Mouse (Mus musculus): ENCODE data around the gene Polg.
A peak's percentile ranks its signal among the peaks of the same experiment; 100 is the strongest.

Polg gene

DNA sequence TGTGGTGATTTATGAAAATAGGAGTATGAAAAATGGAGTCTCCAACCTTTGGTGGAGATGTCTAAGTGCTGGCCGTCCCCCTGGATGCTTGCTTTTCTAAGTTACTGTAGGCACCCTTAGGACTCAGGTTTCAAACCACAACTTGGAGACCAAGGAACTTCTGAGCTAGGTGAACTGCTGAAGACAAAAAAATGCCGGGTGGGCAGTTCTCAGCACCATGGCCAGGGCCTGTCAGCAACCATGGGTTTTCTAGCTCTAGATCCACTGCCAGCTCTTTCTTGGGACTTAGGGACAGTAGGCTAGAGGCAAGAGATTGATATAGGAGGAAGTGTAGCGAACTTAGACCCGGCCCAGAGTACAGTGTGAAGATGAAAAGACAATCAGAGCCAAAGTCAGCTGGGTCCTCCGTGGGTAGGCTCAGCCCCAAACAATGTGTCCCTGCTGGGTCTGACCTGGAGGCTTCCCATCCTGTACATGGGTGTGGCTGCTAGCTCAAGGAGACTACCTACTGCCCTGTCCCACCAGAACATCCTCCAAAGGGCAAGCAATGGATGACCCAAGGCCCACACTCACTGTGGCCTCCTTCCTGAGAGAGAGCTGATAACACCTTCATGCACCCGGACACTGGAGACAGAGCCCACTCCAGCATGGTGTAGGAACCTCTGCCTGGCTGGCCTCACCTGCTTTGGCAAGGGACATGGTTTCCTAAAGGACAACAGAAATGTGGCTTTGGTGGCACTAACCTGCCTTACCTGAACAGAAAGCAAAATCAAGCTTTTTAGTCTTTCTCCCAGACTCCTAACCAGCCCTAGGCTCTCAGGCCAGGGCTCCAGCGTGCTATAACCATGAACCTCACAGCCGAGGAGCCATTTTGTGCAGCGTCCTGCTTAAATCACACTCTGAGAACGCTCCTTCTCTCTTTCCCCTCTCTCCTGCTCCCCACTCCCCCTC lies 36.3 kb upstream of the Polg start:
- DNase-seq (ENCODE audit: low spot score) = no peak

DNA sequence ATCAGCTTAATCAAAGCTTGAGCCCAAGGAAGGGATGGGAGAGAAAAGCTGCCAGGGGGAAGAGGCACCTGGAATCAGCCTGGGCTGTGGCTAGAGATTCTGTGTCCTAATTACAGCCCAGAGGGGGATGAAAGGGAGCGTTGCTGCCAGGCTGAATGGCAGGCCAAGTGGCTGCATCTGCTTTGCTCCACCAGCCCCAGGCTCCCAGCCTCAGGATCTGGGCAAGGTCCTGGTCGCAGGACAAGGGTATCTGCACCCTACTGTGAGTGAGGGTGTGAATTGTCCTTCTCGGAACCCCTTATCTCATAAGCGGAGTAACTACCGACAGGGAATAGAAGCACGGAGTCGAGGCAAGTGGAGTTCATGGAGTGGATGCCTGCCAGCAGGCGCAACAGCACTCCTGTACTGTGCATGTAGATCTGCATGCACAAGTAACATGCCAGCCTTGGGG lies 35.4 kb upstream of the Polg start:
- DNase-seq (ENCODE audit: low spot score) = no peak

DNA sequence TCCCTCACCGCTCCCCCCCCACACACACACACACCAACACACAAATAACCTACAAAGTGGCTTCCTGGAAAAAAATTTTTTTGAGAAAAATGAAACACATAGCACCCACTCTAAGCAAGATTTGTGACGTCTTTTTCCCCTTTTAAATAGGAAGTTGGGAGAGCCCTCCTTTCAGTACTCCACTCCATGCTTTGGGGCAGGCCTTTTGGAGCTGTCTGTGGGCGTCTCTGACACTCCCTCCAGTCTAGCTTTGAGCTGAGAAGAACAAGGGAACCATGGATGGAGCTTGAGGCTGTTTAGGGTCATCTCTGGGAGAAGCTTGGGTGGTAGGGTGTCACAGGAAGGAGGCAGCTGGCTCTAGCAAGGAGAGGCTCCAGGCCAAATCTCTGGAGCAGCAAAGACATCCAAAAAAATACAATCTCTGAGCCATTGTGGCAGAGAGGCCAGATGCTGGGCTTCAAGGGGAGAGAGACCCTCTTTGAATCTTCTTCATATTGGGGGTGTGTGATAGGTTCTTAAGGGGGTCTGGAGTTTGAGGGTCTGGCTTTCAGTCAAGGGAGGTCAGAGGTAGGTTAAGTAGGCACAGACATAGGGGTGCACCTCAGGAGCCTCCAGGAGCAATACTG lies 34.6 kb upstream of the Polg start:
- DNase-seq (ENCODE audit: low spot score) = no peak

DNA sequence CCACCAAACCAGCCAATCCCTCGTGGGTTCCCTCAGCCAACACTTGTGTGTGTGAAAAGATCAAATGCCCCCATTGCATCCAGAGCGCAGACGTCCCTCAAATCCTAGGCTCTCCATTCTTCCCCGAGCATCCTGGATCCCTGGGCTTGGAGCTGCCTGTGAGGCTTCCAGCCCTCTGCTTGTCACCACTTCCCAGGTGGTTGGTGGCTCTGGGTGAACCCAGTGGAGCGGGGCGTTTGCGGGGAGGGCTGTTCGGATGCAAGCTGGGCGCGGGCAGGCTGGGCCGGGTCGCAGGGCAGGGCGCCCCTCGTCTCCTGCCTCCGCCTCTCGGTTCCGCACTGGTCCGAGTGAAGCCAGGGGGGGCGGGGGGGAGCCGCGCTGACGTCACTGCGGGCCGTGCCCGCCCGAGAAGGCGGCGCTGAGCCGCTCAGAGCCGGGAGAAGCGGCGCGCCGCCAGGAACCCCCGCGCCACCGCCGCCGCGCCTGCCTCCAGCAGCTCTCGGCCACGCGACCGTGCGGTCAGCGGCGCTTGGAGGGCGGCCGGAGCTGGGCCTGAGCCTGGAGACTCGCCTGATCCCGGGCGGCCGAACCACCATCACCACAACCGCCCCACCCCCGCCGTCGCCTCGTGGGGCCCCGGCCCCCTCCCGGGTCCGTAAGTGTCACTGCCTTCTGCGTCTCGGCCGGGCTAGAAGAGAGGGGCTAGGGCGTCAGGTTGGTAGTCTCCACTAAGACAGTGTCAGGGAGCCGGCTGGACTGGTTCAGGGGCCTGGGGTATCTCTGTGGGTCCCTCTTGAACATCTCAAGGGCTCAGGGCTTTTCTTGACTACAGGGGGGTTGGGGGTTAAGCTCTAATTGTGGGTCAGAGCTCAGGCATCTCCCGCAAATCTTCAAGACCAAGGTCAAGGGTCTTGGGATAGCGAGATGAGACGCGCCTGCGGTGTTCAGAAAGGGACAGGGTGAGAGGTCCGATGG lies 33.7 kb upstream of the Polg start:
- DNase-seq (ENCODE audit: low spot score) = no peak

DNA sequence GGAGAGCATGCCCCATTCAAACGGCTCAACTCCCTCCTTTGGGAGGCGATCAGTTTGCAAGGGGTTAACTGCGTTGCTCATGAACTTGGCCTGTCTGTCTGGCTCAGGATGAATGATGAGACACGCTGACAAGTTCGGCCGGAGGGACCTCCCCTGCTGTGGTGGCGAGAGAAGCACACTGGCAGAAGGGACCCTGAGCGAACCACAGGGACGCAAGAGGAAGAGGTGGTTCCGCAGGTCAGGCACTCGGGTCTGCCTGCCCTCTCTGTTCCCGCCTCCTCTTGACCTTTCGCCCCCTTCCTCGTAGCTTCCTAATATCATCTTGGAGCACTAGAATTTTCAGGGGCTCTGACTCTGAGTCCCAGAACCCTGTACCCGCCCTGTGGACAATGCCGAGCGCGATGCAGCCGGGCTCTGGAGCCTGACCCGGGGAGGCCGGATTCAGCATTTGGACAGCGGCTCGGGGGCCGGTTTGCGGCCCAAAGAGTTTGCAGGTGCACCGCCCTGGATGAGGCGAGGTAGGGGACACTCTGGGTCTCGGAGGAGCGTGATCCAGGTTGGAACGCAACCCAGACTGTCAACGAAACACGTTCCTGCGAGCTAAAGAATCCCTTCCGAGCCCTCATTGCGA lies 32.9 kb upstream of the Polg start:
- DNase-seq (ENCODE audit: low spot score) = peak; percentile 58

DNA sequence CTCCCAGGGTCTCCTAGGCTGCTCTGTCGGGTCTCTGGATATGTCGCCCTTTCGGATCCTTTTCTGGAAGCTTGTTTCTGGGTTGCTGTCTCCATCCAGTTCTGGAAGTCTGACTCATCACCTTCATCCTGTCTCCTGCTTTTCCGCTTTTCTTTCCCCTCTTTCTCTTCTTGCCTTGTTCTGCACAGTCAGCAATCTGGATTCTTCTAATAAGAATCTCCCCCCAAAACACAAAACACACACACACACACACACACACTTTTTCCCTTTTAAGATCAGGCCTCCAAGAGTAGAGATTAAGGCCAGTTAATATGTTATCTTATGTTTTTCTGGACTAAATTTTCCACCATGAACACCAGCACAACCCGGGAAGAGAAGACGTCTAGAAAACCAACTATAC lies 32.2 kb upstream of the Polg start:
- no peak for DNase-seq (ENCODE audit: low spot score)

DNA sequence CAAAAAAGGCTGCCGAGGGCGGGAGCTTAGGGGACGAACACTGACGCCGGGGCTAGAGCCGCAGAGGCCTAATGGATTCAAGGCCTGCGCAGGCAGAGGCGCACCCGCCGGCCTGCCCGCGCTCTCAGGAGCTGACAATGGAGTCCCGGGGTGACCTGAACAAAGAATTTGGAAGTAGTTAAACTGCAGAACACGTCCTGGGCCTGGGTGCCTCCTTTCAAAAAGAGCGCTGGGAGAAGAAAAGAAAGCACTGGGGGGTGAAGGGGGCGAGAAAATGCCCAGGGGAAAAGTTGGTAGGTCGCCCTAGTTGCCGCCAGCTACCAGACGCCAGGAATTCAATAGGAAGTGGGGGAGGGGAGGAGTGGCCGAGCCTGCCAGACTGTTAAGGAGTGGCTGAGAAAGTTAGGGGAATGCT lies 31.5 kb upstream of the Polg start:
- peak; percentile 67 for DNase-seq (ENCODE audit: low spot score)

DNA sequence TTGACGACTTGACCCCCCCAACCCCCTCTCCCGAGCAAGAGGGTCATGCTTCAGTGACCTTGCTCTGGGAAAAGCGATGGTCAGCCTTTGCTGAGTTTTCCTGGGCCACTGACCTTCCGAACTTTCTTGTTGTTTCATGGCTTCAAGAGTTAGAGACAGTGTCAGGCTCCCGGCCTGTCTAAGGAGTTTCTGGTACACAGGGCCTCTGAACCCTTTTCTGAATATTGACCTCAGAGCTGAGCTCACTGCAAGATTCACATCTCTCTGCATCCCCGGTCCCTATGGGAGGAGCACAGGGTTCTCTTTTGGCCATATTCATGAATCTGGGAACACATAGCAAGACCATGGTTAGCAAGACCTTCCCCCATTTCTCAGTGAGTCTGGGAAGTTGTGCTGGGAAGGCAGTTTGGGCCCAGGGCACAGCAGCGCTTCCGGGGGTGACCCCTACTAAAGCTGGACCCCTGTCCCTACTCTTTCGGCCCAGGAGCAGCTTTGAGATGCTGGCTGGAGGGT lies 30.7 kb upstream of the Polg start:
- DNase-seq (ENCODE audit: low spot score) = no peak

DNA sequence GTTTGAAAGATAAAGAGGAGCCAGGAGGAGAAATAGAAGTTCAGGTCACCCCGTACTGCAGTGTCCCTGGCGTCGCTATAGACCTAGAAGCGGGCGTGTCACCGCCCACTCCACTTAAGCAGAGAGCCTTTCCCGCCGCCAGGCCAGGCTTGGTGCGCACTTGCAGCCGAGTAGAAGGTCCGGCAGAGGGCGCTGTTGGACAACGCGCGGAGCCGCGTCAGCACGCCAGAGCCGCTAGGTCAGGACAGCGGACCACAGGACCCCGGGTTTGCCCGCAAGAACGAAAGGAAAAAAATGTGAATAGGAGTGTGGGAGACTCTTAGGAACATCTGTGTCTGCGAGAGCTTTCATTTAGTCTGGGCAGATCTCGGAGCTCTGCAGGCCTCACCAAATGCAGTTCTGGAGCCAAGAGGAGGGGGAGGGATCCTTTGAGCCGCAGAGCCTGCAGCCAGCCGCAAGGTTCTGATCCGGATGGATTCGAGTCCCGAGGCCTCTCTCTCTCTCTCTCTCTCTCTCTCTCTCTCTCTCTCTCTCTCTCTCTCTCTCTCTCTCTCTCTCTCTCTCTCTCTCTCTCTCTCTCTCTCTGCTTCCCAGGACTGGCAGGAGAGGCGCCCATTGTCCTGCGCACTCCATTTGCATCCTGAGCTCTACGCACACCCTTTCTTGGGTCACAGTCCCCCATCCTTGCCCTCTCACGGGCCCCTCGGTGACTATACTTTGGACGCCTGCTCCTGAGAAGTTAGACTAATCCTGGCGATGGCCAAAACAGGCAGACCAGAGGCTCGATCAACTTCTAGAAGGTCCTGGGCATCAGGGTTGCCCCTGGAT lies 30.0 kb upstream of the Polg start:
- DNase-seq (ENCODE audit: low spot score) = peak; percentile 95

DNA sequence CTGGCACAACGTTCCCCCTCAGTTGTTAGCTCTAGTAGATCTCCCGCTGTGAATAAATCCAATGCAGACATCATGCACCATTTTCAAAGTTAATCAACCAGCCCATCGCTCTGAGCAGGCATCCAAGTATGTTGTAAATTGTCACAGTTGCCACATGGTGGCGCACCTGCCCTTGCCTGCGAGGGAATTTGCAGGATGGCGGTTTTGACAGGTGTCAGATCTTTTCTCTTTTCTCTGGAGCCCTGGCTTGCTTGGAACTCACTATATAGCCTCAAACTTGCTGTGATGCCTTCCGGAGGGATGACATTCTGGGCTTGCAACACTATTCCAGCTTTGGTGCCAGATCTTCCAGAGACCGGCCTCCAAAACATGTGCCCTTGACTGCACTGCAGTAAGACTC lies 27.8 kb upstream of the Polg start:
- DNase-seq (ENCODE audit: low spot score) = peak; percentile 82

DNA sequence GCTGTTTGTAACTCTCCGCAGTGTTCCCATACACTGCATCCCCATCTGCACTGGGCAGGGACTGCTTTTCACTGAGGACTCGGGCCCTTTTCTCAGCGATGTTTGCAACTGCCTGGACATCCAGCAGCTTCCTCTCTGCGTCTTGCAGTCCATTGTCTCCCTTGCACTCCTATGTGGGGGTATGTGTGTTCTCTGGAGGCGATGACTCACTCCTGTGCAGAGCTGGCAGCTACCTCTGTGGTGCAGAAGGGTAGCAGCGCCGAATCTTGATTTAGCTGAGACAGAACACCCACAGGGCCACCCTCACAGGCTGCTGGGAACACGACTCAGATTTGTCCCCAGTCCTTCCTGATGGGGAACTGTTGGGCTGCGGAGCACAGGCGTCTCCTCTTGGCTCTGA lies 20.4 kb upstream of the Polg start:
- no peak for DNase-seq (ENCODE audit: low spot score)

DNA sequence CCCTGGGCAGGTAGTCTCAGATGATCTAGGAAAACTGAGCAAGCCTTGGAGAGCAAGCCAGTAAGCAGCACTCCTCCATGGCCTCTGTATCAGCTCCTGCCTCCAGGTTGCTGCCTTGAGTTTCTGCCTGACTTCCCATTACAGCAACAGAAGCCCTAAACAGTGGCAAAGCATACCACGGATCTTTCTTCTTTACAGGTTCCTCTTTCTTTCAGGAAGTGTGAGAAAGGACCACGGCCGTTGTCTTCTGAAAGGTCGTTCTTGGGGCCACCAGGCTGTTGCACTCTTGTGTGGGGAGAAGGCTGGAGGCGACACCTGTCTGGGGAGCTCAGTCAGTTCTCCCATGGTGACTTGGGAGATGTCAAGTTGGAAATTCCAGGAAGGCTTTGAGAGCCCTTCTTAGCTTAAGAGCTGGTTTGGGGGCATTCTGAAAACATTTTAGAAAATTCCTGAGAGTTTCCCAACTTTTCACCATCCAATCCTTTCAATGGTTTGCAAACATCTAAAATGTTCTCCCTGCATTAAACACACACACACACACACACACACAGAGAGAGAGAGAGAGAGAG lies 8.8 kb upstream of the Polg start:
- no peak for DNase-seq (ENCODE audit: low spot score)

DNA sequence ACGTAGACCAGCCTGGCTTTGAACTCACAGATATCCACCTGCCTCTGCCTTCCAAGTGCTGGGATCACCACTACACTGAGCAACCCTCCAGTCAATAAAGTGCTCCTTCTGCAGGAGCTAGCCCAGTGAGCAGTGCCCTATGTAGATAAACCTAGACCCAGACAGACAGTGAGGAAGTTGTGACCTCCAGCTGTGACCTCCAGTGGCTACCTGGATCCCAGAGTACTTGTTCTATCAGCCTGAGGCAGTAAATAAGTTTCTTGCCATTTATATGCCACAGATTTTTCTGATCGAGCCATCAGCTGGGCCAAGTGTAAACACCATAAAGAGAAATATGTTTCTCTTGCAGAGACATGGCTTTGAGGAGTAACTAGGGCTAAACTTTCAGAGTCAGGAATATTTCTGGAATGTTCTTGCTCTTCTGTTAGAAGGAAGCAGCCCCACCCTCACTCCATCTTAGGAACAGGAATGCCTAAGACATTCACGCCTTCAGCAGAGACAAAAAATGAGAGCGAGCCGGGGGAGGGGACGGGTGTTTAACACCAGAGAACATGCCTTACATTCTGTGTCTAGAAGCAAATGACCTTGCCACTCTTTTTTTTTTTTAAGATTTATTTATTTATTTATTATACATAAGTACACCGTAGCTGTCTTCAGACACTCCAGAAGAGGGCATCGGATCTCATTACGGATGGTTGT lies 7.5 kb upstream of the Polg start:
- no peak for DNase-seq (ENCODE audit: low spot score)

DNA sequence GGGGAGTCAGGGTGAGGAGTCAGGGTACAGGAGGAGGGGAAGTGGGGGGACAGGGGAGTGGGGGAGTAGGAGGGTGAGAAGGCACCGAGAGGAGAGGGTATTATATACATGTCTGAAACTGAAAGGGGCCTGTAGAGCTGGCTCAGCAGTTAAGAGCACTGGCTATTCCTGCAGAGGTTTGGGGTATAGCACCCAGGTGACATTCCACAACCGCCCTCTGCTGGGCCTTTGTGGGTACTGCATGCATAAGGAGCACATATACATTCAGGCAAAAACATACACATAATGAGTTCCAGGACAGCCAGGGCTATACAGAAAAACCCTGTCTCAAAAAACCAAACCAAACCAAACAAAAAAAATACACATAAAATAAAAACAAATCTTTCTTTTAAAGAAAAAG lies 6.6 kb upstream of the Polg start:
- DNase-seq (ENCODE audit: low spot score) = no peak

DNA sequence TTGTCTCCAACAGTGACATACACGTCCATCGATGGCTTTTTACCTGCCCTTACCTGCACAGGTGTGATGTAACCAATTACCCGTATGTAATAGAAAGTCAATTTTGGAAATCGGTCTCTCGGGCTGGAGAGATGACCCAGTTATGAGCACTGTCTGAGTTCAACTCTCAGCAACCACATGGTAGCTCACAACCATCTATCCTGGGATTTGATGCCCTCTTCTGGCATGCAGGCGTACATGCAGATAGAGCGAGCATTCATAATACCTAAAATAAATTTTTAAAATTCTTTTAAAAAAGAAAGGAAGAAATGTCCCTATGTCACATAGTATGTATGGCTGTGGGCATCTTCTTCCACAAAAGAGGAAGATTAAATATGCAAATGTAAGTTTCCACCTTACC lies 5.3 kb upstream of the Polg start:
- peak; percentile 42 for DNase-seq (ENCODE audit: low spot score)

DNA sequence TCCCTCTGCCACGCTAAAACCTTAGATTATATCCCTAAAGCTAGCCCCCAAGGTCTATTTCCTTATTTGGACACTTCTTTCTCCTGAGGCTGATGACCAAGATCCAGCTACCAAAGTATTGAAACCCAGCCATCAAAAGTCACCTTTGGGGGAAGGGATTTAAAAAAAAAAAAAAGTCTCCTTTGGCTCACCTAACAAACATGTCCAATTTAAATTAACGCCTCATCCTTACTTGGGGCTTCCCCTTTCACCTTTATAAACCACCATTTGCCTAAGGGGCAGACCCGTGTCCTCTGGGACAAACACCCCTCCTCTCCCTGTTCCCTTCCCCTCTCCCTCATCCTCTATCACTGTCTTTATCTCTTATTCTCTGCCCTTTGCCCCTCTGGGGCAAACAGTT lies 4.6 kb upstream of the Polg start:
- no peak for DNase-seq (ENCODE audit: low spot score)

DNA sequence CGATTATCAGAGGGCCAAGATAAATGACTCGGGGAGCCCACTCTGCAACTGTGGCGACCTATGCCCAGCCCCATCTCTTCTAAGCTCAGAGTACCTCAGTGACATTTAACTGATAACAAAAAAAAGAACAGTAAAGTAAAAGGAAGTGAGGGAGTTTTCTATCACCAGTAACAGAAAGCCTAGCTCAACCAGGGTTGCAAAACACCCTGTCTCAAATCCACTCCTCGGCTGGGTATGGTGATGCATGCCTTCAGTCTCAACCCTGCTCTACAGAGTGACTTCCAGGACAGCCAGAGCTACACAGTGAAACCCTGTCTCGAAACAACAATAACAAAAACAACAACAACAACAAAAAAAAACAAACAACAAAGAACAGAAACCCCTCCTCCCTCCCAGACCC lies 3.6 kb upstream of the Polg start:
- no peak for DNase-seq (ENCODE audit: low spot score)

DNA sequence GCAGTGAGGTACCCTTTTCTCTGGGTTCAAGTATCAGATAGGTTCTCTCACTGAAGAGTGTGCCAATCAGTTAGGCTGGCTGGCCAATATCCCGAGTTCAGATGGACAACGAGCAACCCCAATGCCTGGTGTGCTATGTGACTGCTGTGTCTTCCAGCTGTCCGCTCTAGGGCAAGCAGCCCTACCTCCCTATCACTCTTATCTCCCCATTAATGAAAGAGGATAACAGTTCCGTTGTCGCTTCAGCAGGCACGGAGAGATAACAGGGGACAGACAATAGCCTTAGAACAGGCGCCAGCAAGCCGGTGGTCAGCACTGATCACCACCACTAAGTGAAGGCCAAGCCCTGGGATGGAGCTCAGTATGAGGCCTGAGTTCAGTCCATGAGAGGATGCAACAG lies 2.8 kb upstream of the Polg start:
- DNase-seq (ENCODE audit: low spot score) = peak; percentile 20

DNA sequence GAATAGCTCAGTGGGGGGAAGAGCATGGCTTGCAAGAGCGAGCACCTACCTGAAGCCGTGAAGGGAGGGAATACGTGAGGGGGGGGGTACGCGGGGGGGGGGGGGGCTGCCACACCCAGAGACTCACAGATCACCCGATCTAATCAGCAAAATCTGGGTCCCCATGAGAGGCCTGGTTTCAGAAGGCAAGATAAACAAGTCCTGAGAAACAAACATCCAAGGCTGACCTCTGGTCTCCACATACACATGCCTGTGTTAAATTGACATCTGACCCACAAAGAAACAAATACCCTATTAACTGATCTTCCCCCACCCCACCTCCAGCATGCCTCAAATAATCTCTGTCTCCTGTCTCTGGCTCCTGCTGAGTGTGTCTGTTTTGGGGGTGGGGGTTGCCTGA lies 1.8 kb upstream of the Polg start:
- DNase-seq (ENCODE audit: low spot score) = peak; percentile 14

Measured in embryo, embryonic 10 days (tissue).